Mouse (Mus musculus) bone marrow, adult 2 months (tissue): ENCODE results near the gene Htra2.

ENCODE experiments used
- CTCF ChIP-seq: fragments of 200-500 bp; IDR thresholded peaks from 2 replicates; pipeline ENCODE4 v1.5.1; 2011; ENCODE audit warnings: low read length, control low read depth; ENCODE audit not compliant: control insufficient read depth, insufficient read depth
- POLR2A ChIP-seq: fragments of 200-500 bp; IDR thresholded peaks from 2 replicates; pipeline ENCODE4 v1.6.1; 2011; ENCODE audit warnings: low read depth, mild to moderate bottlenecking, control low read depth, low read length, borderline replicate concordance; ENCODE audit not compliant: control insufficient read depth

- TF ChIP-seq CTCF (no peak), POLR2A (no peak)
Measured at GRCm38 (mm10) chr6:83005444-83006011, 49.5 kb downstream of the Htra2 start.
